Mouse (Mus musculus): ENCODE data around the gene Ankrd36.

DNA sequence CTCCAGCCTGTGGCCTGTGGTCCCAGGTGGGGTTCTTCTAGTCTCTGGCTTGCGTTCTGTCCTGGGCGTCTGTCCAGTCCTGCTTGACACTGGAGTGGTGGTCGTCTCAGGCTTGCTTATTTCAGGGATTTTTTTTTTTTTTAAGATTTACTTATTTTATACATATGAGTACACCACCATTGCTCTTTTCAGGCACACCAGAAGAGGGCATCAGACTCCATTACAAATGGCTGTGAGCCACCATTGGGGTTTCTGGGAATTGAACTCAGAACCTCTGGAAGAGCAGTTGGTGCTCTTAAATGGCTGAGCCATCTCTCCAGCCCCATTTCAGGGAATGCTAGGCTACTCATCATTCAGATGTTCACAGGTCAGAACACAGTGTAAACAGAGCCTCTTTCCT is 9.2 kb upstream of the Ankrd36 start:
- no peak for TF ChIP-seq CTCF (IDR thresholded peaks at IDR 0.05; ENCODE audit: insufficient read depth, low read depth, low read length)
- no peak for TF ChIP-seq POLR2A (IDR thresholded peaks at IDR 0.05; ENCODE audit: insufficient read depth, low read depth, low read length)
